Mouse (Mus musculus) forebrain, embryonic 12.5 days (tissue): ENCODE results near the gene Olfr71. TPM values are rescaled to one million over a fixed set of nuclear protein-coding genes. Genes with fewer than 3 reads are reported as not detected.

Experiments
- ATAC-seq: fragments of 200-750 bp; cut with Nextera tagmentation; 2 replicates; pipeline ENCODE4 v1.8.0; 2017; ENCODE audit warnings: moderate TSS enrichment; ENCODE audit not compliant: low FRiP score
- H3K27ac ChIP-seq: fragments of 300-500 bp; sonication (generic); 2 replicates; pipeline ENCODE4 v1.5.1; 2016; ENCODE audit warnings: mild to moderate bottlenecking
- H3K27me3 ChIP-seq: fragments of 300-500 bp; sonication (generic); 2 replicates; pipeline ENCODE4 v1.6.1; 2016; ENCODE audit warnings: mild to moderate bottlenecking
- H3K36me3 ChIP-seq: fragments of 300-500 bp; sonication (generic); replicated peaks from 2 replicates; pipeline ENCODE4 v1.6.1; 2016; ENCODE audit warnings: mild to moderate bottlenecking
- H3K4me1 ChIP-seq: fragments of 300-500 bp; sonication (generic); 2 replicates; pipeline ENCODE4 v1.6.1; 2016
- H3K4me2 ChIP-seq: fragments of 300-500 bp; sonication (generic); 2 replicates; pipeline ENCODE4 v1.6.1; 2016; ENCODE audit warnings: mild to moderate bottlenecking, moderate library complexity
- H3K4me3 ChIP-seq: fragments of 300-500 bp; sonication (generic); replicated peaks from 2 replicates; pipeline ENCODE4 v1.5.1; 2016; ENCODE audit warnings: mild to moderate bottlenecking
- H3K9ac ChIP-seq: fragments of 300-500 bp; sonication (generic); 2 replicates; pipeline ENCODE4 v1.6.1; 2016; ENCODE audit warnings: mild to moderate bottlenecking
- H3K9me3 ChIP-seq: fragments of 300-500 bp; sonication (generic); 2 replicates; pipeline ENCODE4 v1.6.1; 2016
- WGBS: fragments of 180-500 bp; shearing (Covaris S2); methylation state at CpG from one replicate; pipeline ENCODE4 v1.1.7; 2016; 5-methylcytosine and 5-hydroxymethylcytosine counted together
- polyA plus RNA-seq: library from polyadenylated mRNA; unstranded; fragments of >200 nt; fragmentation: Nextera tagmentation; extraction: Ambion mirVana; gene quantifications from 2 replicates; pipeline ENCODE4 v1.2.1, GENCODE M21; 2016

The Olfr71 gene
- polyA plus RNA-seq, 1 experiment from 2014 or later: 0.09 TPM

DNA sequence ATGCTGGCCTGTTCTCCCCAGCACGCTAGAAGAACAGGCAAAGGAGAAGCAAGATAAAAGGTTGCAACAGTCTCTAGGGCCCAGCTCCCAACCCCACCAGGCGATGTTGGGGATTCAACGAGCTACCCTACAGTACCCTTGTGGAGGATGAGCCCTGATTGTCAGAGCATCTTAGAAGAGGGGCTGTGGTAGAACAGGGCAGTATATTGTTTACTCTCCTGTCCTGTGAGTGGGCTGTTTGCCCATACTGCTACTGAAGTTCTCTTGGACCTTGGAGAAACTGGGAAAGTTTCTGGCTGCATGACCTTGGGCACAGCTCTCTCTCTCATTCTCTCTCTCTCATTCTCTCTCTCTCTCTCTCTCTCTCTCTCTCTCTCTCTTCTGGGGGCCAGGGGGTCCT lies 19.1 kb upstream of the Olfr71 start:
- 0 out of 2 replicates have a peak, but pooled peaks cover 3% of the 10 kb centered on the region for H3K4me1 ChIP-seq
- 80% methylated on average over 3 of the region's 3 CpGs for WGBS
- no peak for ATAC-seq
- H3K4me2 ChIP-seq: no peak overlapping the region
- H3K27ac ChIP-seq: no peak overlapping the region
- no peaks in the 10 kb centered on the region for H3K36me3 ChIP-seq
- H3K4me3 ChIP-seq: no peak overlapping the region
- no peak overlapping the region for H3K9ac ChIP-seq
- no peaks in the 10 kb centered on the region for H3K9me3 ChIP-seq
- H3K27me3 ChIP-seq: 0 out of 2 replicates have a peak, but pooled peaks cover 3% of the 10 kb centered on the region

DNA sequence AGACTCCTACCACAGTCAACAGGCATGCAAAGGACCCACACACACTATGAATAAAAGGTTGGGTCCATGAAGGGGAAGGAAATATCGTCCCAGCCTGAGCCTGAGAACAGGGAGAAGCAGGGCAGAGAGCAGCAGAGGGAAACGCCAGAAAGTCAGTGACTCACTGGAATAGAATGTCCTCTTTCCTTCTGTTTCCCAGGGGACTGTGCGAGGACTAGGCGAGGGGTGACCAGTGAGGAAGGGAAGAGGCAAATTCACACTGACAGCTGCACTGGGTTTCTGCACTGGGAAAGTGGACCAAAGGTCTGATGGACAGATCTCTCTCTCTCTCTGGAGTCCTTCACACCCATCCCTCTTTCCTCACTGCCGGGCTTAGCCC lies 18.5 kb upstream of the Olfr71 start:
- Histone ChIP-seq H3K4me3 (no peak overlapping the region), H3K36me3 (no peaks in the 10 kb centered on the region), H3K4me2 (no peak overlapping the region), H3K4me1 (0 out of 2 replicates have a peak, but pooled peaks cover 3% of the 10 kb centered on the region), H3K27me3 (0 out of 2 replicates have a peak, but pooled peaks cover 3% of the 10 kb centered on the region), H3K9me3 (no peaks in the 10 kb centered on the region), H3K9ac (no peak overlapping the region), H3K27ac (no peak overlapping the region)
- no peak for ATAC-seq
- WGBS: 69% methylated on average over 5 of the region's 5 CpGs

DNA sequence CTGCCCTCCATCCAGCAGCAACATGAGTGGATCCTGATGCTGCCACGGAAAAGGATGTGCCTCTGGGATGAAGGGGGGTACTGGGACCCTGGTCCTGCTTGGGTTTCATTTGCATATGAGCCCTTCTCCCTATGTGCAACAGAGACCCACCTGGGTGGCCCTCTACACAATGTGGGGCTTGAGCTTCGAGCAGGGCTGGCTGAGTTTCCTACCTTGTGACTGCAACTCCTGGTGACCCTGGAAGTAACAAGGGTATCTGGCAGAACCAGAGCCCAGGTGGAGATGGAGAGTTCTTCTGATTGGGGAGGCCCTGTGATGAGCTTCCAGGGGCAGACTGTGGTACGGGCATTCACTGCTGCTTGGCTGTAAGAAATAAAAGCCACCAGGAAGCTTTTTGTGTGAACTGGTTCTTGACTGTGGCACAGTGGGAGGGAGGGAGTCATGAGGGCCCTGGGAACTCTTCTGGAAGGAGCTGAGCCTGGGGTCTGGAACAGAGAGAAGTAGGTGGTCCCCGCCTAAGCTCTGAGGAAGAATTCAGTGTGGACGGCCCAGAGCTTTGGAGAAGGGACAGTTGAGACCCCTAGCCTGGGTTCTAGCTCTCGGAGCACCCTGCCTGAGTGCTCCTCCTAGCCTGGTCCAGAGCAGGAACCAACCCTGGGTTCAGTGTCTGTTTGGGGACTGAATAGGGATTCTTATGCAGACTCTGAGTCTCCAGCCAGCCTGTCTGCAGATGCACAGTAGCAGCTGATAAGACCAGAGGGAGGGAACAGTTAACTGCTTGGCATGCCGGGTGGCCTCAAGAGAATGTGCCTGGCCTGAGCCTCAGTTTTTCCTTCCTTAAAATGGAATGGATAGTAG lies 17.9 kb upstream of the Olfr71 start:
- Histone ChIP-seq H3K9me3 (no peaks in the 10 kb centered on the region), H3K27me3 (0 out of 2 replicates have a peak, but pooled peaks cover 3% of the 10 kb centered on the region), H3K4me3 (no peak overlapping the region), H3K4me1 (0 out of 2 replicates have a peak, but pooled peaks cover 3% of the 10 kb centered on the region), H3K27ac (no peak overlapping the region), H3K4me2 (no peak overlapping the region), H3K9ac (no peak overlapping the region), H3K36me3 (no peaks in the 10 kb centered on the region)
- no peak for ATAC-seq
- 72% methylated on average over 7 of the region's 7 CpGs for WGBS

DNA sequence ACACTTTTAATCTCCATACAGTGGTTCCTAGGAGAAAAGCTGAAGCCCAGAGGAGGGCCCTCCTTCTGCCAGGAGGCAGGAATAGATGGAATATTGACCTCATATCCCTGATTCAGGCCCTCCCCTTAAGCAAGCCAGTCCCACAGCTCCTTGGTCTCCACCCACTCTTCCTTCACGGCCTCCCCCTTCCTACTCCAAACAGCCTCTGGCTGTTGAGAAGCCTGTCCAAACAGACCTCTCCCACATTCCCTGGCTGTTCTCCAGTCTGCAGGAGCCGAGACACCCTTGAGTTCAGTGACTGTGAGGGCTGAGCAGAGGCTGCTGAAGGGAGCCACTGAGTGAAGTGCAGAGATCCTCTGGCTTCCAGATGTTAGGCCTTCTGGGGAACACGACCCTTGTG lies 16.9 kb upstream of the Olfr71 start, which contains the start of gene Hrct1:
Gene Hrct1, plus strand, starts transcription at position 194 of the 400 bp plus-strand sequence.
- Histone ChIP-seq H3K36me3 (no peaks in the 10 kb centered on the region), H3K9me3 (no peaks in the 10 kb centered on the region), H3K27ac (no peak within 1 kb of the TSS), H3K4me2 (no peak within 1 kb of the TSS), H3K4me3 (no peak within 1 kb of the TSS), H3K9ac (no peak within 1 kb of the TSS), H3K27me3 (0 out of 2 replicates have a peak, but pooled peaks cover 3% of the 10 kb centered on the region), H3K4me1 (0 out of 2 replicates have a peak, but pooled peaks cover 3% of the 10 kb centered on the region)
- ATAC-seq: no peak
- 61% methylated on average over 3 of the region's 3 CpGs for WGBS

DNA sequence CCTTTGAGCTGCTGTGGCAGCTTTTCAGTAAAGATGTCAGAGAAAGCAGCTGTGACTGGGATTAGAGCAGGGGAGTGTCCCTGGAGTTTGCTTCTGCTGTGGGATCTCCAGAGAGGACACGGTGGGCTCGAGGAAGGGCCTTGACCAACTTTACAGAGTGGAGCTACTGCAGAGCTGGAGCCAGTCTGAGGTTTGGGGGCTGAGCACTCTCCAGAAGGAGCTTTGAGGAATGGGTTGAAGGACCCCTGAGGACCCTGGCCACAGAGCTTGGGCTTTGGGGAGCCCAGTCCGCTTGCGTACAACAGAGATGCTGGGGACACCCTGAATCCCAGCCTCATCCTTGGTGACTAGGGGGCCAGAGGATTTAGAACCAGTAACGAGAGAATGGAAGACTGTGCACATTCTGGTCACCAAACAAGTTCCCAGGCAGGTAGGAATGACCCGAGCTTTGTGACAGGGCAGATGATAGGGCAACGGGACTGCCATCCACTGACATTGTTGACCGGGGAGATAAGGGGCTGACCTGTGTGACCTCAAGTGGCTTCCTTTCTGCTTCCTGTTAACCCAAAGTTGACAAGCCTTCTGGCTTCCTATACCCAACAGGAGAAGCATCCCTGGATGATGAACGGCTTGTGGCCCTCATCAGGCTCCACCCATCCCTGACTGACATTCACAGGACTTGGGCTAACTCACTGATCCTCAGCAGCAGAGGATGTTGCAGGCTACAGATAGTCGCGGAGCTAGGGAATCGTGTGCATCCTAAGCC lies 16.4 kb upstream of the Olfr71 start:
- Histone ChIP-seq H3K4me2 (no peak overlapping the region), H3K4me1 (0 out of 2 replicates have a peak, but pooled peaks cover 3% of the 10 kb centered on the region), H3K9me3 (no peaks in the 10 kb centered on the region), H3K36me3 (no peaks in the 10 kb centered on the region), H3K27ac (no peak overlapping the region), H3K4me3 (no peak overlapping the region), H3K9ac (no peak overlapping the region), H3K27me3 (0 out of 2 replicates have a peak, but pooled peaks cover 3% of the 10 kb centered on the region)
- WGBS: 72% methylated on average over 12 of the region's 12 CpGs
- ATAC-seq: no peak

DNA sequence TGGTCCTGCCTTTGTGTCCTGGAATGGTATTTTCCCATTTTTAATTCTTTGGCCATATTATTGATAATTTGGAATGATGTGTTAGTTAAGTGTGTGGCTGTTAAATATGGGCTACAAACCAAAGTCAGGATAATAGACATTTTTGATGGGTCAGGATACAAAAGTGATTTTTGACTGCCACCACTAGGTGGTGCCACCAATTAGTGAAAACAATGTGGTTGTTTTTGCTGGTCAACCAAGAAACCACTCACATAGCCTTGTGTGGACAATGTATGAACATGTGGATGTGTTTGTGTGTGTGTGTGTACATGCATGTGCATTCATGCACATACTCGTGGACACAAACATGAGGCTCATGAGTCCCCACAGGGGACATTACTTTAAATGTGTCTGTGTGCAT lies 14.7 kb upstream of the Olfr71 start:
- ATAC-seq: no peak
- Histone ChIP-seq H3K4me2 (no peak overlapping the region), H3K9ac (no peak overlapping the region), H3K4me3 (no peak overlapping the region), H3K27ac (no peak overlapping the region), H3K9me3 (no peaks in the 10 kb centered on the region), H3K4me1 (peaks cover 4% of the 10 kb centered on the region; the same call in 1 of the 2 replicates), H3K36me3 (no peaks in the 10 kb centered on the region), H3K27me3 (no peaks in the 10 kb centered on the region)
- WGBS: 41% methylated on average over 1 of the region's 1 CpGs

DNA sequence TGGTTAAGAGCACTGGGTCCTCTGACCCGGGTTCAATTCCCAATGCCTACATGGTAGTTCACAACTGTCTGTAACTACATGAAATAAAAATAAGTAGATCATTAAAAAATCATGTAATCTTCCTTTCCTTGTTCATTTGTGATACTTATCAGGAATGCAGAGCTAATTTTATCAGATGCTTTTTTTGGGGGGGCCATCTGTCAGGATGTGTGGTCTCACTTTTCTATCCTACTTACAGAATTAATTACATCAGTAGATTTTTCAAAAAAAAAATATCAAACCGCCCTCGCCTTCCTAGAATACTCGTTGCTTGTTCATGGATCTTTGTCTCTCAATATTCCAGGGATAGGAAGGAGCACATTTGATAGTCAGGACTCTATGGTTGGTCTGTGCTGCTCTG lies 12.1 kb upstream of the Olfr71 start:
- peaks cover 4% of the 10 kb centered on the region; the same call in 1 of the 2 replicates for H3K4me1 ChIP-seq
- no peaks in the 10 kb centered on the region for H3K27me3 ChIP-seq
- H3K9ac ChIP-seq: no peak overlapping the region
- no peak overlapping the region for H3K4me3 ChIP-seq
- 84% methylated on average over 4 of the region's 4 CpGs for WGBS
- no peaks in the 10 kb centered on the region for H3K9me3 ChIP-seq
- no peak for ATAC-seq
- no peak overlapping the region for H3K4me2 ChIP-seq
- no peaks in the 10 kb centered on the region for H3K36me3 ChIP-seq
- no peak overlapping the region for H3K27ac ChIP-seq

DNA sequence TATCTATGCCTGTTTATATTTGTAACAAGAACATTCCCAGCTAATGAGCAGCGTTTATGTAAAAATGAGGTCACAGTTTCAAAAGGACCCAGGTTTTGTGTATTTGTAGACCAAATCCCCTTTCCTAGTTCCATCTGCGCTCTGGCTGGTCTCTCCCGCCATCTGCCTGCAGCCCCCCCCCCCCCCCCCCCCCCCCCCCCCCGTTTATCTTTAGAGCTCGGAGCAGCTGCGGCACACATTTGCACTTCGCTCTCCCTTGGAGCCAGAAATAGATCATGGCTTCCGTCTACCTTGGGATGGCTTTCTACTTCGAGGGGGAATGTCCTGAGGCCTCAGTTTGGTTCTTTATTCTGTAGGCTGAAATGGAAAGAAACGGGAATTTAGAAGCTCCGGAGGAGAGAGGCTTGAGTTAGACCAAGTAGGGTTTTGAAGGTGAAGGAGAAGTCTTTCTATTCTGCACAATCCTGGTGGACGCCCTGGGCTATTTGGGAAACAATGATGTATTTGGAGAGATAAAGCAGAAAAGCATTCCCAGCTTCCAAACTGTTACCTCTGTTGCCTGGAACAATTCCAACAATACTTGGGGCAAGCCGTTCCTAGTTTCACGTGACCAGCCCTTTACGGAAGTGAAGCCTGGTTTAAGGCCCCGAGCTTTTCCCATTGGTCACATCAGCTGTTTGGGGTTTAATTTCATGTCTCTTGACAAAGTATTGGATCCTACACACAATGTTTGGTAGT lies 10.6 kb upstream of the Olfr71 start:
- no peaks in the 10 kb centered on the region for H3K27me3 ChIP-seq
- 0 out of 2 replicates have a peak, but pooled peaks have one; percentile 4 for ATAC-seq
- WGBS: 70% methylated on average over 13 of the region's 16 CpGs
- H3K36me3 ChIP-seq: no peaks in the 10 kb centered on the region
- no peak overlapping the region for H3K9ac ChIP-seq
- peaks cover 4% of the 10 kb centered on the region; the same call in 1 of the 2 replicates for H3K4me1 ChIP-seq
- H3K4me3 ChIP-seq: no peak overlapping the region
- H3K9me3 ChIP-seq: no peaks in the 10 kb centered on the region
- 0 out of 2 replicates have a peak overlapping the region, but pooled peaks have one; percentile 43 for H3K27ac ChIP-seq
- no peak overlapping the region for H3K4me2 ChIP-seq

DNA sequence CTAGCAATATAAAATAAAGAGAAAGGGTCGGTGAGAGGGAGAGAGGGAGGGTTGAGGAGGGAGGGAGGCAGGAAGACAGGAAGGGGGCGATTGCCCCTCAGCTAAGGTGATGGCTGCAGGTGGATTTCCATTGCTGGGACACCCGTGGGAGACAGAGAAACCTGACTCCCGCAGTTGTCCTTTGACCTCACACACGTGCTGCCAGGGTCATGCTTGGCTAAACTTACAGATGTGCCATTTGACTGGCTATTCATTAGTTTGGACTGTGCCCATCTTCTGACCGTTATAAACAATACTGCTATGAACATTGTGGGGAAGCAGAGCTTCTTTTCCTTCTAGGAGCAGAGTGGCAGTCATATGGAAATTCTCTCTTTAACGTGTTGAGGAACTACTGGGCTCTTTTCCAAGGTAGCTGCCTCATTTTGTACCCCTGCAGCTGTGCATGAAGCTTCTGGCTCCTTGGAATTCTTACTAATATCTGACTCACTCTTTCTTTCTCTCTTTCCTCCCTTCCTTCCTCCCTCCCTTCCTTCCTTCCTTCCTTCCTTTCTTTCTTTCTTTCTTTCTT lies 3.7 kb upstream of the Olfr71 start:
- no peaks in the 10 kb centered on the region for H3K27me3 ChIP-seq
- ATAC-seq: no peak
- 47% methylated on average over 7 of the region's 7 CpGs for WGBS
- no peaks in the 10 kb centered on the region for H3K36me3 ChIP-seq
- no peak overlapping the region for H3K27ac ChIP-seq
- H3K9me3 ChIP-seq: no peaks in the 10 kb centered on the region
- no peak overlapping the region for H3K9ac ChIP-seq
- H3K4me1 ChIP-seq: no peaks in the 10 kb centered on the region
- H3K4me2 ChIP-seq: no peak overlapping the region
- no peak overlapping the region for H3K4me3 ChIP-seq

DNA sequence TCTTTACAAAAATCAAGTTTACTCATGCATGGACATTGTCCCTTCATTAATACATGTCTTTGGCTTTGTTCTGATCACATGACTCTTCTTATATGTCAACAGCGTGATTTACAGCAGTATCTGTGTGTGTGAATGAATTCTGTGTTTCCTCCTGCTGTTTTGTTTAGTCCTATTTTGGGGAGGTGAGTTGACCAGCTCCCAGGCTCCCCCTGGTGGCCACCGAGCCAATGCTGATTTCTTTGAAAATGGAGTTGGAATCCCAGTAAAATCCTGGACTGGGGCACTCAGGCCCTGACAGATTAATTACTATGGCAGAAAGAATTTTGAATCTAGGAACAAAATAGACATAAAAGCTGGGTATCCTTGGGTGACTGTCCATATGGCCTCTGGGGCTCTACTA lies 1.8 kb upstream of the Olfr71 start:
- Histone ChIP-seq H3K27me3 (no peaks in the 10 kb centered on the region), H3K4me2 (no peak overlapping the region), H3K9ac (no peak overlapping the region), H3K4me1 (peaks cover 3% of the 10 kb centered on the region; the same call in 1 of the 2 replicates), H3K36me3 (no peaks in the 10 kb centered on the region), H3K4me3 (no peak overlapping the region), H3K9me3 (no peaks in the 10 kb centered on the region), H3K27ac (no peak overlapping the region)
- WGBS: 0% methylated on average over 2 of the region's 2 CpGs
- no peak for ATAC-seq

DNA sequence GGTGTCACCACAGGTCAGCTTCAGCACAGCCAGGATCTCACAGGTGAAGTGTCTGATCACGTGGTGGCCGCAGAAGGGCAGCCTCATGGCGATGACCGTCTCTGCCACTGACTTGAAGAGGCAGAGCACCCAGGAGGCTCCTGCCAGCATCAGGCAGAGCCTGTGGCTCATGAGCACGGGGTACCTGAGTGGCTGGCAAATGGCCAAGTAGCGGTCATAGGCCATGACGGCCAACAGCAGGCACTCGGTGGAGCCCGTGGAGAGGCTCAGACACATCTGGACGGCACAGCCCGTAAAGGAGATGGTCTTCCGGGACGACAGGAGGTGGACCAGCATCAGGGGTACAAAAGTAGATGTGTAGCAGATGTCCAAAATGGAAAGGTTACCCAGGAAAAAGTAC lies 4.1 kb downstream of the Olfr71 start:
- Histone ChIP-seq H3K27me3 (no peaks in the 10 kb centered on the region), H3K4me1 (peaks cover 3% of the 10 kb centered on the region; the same call in 1 of the 2 replicates), H3K9me3 (no peaks in the 10 kb centered on the region), H3K9ac (no peak overlapping the region), H3K4me3 (no peak overlapping the region), H3K27ac (no peak overlapping the region), H3K36me3 (no peaks in the 10 kb centered on the region), H3K4me2 (no peak overlapping the region)
- ATAC-seq: no peak
- 89% methylated on average over 13 of the region's 13 CpGs for whole genome bisulfite sequencing
